Mouse (Mus musculus) layer of hippocampus, adult 9-10 months (tissue): ENCODE measurements around the gene Dnajc3.
"Not testable (repeated sequence)": the region's sequence is repeated elsewhere in the genome, so short reads cannot be mapped to it uniquely, and the experiment has no call there.

ENCODE experiments used
- DNase-seq: peaks from one replicate; pipeline ENCODE4 v3.0.0; 2022; ENCODE audit warnings: low spot score

Gene Dnajc3

DNA sequence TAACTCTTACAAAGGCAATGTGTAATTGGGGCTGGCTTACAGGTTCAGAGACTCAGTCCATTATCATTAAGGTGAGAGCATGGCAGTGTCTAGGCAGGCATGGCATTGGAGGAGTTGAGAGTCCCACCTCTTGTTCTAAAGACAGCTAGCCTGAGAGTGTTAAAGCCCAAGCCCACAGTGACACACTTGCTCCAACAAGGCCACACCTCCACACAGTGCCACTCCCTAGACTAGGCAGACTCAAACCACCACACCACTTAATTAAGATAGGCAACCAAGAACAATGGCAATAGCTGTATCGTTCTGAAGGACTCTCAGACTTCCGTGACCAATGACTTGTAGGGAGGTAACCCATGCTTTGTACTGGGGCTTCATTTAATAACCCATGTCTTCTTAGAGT is 7.0 kb upstream of the Dnajc3 start:
- DNase-seq: no peak

DNA sequence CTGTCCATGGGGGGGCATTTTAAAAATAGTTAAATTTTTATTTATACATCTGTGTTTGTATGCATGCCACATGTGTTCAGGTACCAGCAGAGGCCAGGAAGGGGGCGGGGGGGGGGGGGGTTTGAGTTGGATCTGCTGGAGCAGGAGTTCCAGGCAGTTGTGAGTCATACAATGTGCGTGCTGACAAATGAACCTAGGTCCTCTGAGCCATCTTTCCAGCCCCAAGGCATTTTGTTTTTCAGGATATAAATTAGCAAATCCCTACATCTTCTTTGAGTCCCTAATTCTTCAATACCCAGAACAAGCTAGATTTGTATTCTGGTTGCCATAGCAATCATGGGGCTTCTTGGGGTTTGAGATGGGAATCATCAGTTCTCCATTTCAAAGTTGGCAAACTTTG is 6.6 kb upstream of the Dnajc3 start:
- DNase-seq: no peak

DNA sequence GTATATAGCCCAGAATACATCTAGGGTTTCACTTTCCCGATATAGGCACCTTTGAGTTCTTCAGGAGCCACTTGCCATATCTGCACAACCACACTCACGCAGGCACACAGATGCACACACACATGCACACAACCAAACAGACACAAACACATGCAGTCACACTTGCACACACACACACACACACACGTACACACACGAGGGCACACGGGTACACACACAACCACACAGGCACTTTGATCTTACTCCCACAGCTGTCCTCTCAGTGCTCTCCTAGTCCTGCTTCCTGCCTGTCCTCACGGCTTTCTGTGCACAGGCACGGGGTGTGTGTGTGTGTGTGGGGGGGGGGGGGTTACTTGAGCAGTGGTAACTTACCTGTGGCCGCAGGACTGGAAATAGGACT is 4.8 kb upstream of the Dnajc3 start:
- no peak for DNase-seq

DNA sequence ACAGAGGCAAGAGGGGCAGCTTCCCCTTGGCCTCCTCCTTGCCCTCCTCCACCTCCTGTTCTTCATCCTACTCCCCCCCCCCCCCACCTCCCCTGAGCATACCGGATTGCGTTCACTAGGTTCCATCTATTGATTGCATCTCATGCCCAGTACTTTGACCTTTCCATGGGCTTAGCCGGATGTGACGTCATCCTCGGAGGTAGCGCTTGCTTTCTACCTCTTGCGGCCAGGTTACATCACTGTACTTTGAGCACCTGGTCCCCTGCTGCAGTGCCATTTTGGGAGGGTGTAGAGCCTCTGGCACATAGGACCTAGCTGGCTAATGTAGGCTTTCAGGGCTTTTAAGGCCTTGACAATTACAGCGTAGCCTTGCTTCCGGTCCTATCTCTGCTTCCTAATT is 3.1 kb upstream of the Dnajc3 start:
- no peak for DNase-seq

DNA sequence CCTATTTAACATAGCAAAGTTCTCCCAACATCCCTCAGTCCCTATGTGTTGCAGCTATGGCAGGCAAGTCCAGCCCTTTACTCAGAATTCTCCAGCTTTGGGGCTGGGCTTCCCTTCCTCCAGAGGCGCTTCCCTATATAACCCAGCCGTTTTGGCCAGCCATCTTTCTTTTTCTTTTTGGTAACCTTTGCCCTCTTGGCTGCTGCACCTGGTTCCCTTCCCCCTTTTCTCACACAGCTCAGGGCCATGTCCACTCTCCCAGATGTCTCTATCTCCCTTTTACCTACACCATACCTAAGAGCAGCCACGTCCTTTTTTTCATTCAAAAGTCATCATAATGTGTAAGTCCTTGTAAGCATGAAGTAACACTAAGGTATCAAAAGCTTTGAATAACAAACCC is 1.5 kb upstream of the Dnajc3 start:
- DNase-seq: no peak

DNA sequence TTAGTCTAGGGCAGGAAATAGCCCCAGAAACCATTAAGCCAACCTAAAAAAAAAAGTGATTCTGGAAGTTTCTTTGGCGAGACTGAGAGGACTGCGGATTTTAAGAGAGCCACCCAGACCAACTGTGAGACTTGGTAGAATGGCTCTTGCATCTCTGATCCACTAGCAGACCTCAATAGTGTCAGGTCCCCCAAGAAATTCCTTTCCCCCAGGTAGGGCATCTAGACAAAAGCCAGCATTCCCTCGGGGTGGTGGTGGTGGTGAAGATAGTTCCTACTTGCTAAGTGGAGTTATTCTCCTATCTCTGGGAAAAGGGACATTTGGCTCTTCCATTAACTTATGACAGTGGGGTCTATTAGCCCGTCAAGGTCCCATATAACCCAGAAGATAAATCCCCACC is 824 bp upstream of the Dnajc3 start:
- no peak for DNase-seq

DNA sequence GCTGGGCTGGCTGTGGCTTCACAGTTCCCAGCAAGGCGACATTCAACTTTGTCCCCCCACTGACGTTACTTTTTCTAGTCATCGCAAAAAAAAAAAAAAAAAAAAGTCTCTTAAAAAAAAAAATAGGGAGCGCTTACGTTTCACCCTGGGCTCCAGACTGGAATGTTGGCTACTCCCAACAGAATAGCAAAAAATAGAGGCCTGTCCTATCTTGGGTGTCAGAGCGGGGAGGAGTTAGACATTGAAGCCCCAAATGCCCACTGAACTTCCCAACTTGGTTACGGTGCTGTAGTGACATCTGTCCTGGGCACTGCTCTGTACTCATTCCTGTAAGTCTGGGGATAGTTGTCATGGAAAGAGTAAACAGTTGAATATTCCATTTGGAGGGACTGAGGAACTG is 775 bp downstream of the Dnajc3 start:
- no peak for DNase-seq

DNA sequence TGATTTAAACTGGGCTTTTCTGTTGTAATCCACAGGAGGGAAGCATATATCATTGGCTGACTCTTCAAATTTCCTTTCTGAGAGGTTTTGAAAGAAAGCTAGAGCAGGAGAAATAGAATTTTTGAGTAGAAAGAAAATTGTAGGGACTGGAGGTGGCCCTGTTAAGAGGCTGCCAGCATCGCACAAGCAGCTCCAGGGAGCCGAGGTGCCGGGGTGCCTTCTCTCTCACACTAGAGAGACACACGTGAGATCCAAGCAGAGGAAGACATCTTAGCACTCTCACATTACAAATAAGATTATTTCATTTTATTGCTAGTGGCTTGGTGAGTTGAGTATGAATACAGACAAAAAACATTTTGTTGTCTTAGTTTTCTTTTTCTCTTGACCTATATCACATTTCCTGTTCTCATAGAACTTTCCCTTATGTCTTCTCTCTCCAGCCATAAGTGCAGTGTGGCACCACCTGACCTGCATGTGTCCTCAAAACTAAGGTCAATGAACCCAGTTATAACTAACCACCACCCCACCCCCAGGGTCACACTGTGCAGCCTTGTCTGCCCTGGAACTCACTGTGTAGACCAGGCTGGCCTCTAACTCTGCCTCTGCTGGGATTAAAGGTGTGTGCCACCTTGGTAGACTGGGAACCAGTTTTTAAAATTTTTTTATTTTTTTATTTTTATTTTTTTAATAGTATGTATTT is 3.2 kb downstream of the Dnajc3 start:
- DNase-seq: no peak

DNA sequence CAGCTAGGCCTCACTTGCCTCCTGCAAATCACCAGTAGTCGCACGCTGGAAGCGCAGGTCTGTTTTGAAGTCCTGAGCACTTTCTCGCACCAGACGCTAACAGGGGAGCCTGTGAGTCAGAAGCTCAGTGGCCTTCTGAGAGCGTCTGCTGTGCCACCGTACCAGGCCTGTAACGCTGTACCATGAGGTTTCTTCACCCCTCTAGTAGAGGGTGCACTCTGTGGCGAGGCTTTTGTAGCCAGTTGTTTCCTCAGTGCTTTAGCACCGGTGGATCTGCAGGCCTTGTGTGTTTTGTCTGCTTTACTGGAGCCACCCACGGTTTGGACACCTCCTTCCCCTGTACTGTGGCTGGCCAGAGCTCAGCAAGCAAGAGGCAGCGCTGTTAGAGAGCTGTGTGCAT is 4.3 kb downstream of the Dnajc3 start:
- no peak for DNase-seq

DNA sequence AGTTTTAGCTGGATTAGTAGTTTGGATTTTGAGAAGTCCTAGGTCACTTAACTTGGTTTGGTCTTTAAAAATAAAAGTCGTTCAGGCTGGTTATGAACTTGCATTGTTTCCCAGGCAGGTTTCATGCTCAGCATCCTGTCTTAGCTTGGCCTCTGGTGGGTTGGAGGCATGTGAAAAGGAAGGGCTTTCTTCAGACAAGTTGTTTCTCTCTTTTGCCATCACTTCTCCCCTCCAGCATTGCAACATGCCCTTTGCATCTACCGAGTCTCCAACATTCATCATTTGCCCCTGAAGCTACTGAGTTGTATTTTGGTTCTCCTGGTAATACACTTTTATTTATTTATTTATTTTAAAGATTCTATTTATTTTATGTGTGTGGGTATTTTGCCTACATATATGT is 6.9 kb downstream of the Dnajc3 start:
- no peak for DNase-seq

DNA sequence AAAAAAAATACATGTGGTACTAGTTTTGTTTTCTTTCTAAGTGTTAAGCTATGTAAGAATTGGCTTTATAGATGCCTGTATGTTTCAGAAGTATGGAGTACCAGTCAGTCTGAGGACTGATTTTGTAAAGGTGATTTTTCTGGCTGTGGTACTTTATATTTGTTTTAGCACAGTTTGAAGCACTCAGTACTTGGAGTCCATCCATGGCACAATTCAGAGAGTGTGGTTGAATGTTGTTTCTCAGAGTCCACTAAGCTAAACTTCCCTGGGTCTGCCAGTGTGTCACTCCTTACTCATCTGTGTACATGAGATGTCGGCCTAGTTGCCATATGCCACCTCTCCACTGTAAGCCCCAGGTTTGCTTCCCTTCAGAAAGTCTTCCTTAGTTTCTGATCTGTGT is 11.1 kb downstream of the Dnajc3 start:
- no peak for DNase-seq

DNA sequence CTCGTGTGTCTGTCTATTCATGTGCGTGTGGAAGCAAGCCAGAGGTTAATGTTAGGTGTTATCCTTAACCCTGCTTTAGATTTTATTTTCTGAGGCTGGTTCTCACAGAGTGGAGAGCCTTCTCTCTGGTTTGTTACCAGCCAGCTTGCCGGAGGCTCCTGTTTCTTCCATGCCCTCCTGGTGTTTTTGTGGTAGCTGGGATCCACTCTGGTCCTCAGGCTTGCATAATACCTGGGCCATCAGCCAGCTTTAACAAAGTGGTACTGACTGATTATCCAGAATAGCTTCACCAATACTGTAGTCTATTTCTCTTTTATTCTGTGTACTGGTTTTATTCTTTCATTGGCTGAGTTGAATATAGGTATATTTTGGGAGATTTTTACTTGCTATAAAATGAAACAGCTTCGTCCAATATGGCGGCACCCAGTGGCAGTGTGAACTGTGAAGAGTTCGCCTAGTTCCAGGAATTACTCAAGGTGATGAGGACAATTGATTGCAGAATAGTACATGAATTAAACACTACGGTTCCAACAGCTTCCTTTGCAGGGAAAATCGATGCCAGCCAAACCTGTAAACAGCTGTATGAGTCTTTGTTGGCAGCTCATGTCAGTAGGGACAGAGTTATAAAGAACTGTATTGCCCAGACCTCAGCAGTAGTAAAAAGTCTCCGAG is 14.3 kb downstream of the Dnajc3 start:
- DNase-seq: peak; percentile 17

DNA sequence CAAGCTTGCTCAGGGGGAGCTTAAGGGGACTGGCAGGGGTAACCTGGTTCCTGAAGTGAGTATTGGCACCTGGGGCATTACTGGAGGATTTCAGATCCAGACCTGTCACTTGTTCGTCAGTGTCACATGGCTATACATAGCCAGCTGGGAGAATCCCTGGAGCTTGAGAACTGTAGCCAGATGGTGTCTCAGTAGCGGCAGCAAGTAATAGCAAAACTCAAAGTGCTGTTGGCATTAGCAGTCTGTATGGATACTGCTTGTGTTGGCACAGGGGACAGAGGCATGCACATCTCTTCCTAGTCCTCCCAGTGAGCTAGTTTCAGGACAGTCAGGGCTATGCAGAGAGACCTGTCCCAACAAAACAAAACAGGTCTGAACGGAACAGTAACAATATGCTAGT is 20.2 kb downstream of the Dnajc3 start:
- DNase-seq: no peak

DNA sequence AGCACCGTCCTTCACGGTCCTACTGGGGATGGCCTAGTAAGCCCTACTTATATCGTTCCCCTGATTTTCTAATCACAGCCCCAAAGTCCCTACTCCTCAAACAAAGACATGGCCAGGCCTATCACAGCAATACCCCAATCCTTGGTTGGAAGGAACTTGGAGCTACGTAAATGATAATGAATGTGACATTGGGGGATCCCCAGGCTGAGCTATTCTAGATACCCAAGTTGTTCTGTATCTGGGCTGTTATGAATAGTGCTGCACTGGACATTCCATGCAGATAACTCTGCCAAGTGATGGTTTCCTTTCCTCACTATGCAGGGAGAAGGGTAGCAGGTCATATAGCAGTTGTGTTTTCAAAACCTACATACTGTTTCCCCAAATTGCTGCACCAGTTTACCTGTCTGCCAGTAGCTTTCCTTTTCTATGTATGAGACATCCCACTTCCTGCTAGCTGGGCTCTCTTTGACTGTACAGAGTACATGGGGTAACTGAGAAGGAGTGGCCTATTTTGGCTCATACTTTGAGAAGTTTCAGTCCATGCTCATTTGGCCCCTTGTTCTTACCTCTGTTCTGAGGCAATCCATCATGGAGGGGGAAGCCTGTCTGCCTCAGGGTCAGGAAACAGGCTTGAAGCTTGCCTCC is 27.7 kb downstream of the Dnajc3 start:
- DNase-seq: no peak

DNA sequence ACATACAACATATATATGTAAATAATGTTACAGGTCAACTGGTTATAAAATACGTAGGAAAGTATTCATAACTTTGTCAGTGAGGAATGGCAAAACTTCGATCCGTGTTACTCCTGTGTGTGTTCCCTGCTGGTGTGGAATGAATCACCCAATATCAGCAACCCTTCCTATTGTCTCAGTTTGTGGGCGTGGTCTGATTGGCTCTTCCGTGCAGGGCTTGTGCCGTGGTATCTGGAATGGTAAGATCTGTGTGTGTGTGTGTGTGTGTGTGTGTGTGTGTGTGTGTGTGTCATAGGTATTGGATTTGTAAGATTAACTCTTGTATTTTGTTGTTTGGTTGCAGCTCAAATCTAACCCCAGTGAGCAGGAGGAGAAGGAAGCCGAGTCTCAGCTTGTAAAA is 29.9 kb downstream of the Dnajc3 start:
- DNase-seq: no peak

DNA sequence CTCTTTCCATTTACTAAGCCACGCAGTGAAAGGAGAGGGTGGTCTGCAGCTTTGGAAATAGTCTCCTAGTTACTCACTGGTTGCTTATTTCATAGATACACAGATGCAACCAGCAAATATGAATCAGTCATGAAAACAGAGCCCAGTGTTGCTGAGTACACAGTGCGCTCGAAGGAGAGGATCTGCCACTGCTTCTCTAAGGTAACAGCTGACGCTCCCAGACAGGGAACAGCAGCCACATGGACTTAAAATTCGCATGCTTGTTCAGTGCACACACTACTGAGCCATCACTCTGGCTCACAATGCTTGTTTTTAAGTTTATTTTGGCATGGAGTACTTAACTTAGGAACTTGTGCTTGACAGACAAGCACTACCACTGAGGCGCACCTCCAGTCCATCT is 34.5 kb downstream of the Dnajc3 start:
- no peak for DNase-seq

DNA sequence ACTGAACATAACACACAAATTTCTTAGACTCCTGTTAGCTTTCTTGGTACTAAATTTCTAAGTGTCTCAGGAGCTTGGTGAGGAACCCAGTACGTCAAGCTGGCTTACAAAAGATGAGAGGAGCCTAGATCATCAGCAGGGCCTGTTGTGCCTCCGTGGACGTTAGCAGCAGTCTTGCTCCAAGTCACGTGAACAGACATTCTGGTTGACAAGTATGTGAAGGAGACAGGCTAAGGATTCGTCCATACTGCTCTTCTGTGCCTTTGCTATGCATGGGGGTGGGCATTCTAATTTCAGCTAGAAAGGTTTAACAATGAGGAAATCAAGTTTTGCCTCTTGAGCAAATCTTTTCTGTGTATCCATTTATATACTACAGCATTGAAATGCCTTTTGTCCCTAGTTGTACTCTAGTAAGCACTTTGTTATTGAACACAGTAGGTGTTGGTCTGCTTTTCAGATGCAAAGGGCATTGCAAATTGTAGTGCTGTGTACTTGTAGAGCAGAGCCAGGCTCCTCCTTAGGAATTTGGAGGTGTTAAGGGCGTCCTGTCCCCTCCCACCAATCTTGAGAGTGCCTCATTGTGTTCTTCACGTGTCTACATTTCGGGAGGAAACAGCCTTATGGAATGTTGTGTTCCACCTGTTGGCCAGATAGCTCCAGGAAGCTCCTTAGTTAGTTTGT is 39.5 kb downstream of the Dnajc3 start:
- DNase-seq: no peak

DNA sequence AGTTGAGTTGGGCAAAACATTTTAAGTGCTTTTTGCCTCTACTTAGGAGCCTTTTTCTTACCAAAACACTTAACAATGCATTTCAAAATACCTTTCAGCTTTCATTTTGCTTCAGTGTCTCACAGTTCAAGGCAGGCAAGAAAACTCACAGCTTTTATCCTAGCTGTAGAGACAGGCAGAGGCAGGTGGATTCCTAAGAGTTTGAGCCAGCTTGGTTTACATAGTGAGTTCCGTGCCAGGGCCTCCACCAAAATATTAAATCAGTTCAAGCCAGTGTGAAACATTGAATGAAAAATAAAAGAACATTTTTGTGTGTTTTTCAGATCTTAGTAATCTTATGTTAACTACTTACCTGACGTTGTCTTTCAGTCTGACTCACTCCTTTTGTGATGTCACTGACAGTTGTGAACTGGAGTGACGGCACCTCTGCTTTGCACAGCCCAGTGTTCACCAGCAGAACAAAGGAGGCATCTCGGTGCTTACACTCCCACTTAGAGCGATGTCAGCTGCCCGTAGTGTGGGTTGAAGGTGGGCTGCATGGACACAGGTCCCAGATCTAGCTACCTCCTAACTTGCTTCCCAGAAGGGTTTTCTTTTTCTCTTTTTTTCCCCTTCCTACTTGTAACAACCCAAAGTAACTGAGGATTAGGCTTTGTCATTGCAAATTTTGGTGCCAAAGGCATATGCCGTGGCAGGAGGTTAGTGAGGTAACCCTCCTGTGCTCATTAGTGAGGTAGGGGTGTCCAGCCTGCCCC is 42.0 kb downstream of the Dnajc3 start:
- no peak for DNase-seq

DNA sequence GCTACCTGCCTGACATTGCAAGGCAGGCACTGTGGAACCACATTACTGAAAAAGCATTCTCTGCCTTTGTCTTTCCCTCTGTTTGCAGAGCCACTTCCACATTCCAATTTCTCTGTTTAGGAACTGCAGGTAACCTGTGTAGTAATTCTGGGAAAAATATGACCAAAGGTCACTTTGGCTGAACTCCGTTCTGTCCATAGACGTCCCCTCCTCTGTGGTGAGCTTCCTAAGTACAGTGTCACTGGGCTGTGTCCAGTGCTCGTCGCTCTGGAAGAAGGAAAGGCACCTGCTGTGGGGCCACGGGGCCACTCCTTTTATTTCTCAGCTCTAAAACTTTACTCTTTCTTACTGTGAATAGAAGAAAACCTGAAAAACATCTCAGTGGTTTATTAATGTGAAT is 42.6 kb downstream of the Dnajc3 start:
- no peak for DNase-seq

DNA sequence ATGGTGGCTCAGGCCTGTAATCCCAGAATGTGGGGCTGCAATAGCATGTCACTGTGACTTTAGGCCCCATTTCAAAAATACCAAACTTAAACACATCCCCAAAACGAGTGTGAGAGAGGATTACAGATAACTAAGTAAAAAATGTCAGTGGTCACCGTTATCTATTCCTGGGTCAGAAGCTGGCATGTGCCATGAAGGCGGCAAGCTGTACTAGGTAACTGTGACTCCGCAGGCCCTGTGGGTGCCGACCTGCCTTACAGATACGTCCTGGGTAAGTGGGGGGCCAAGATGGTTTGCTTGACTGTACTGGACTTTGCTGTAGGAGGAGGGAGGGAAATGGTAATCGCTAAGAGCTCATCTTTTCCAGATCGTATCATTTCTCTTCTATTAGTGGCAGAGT is 43.1 kb downstream of the Dnajc3 start:
- DNase-seq: no peak

DNA sequence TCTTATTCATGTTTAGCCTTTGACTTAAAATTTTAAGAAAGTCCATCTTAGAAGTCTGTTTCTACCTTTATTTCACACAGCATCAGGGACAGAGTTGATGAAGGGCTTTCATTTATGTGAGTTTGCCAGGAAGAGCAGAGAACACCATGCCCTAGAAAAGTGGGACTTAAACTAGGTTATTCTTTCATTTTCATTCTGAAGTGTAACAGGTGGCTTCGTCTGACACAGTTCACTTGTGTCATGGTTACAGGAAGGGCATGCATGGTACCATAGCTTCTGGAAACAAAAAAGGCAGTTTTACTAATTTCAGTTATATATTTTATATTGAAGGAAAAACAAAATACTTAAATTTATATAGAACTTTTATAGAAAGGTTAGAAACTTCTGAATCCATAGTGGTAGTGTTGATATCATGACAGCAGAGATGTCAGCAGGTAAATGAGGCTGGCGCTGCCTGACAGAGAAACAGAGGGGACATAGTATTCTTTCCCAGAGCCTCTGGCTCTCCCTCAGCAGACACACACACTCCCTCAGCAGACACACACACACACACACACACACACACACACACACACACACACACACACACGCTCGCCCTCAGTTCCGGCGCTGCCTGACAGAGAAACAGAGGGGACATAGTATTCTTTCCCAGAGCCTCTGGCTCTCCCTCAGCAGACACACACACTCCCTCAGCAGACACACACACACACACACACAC is 44.1 kb downstream of the Dnajc3 start:
- not testable (repeated sequence) for DNase-seq
